8 mouse cellular contexts compared by ENCODE assay signal in the genomic region with DNA sequence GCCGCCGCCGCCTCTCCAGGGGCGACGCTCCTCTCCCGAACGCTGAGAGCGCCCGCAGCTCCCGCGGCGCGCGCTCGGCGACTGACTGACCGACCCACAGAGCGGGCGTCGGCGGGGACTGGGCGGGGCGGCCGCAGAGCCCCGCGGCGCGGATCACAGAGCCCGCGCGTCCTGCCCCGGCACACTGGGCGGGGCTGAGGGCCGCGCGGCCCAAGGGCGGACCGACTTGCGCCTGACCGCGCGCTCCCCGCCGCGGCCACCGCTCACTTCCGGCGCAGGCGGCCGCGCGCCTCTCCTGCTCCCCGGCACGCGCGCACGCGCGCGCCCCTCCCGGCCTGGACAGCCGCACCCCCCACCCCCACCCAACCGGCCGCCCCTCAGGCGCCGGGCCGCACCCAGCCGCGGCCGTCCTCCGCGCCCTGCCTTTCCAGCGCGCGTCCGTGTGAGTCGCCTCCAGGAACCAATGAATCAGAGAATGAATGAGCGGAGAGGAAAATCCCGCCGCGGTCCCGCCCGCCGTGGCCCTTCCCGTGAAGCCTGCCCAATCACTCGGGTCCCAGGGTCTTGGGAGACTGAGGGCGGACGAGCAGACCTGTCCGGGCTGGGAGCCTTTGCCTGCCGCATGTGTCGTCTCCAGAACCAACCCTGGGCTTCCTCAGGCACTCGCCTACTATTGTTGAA. TPM values are rescaled to one million over a fixed set of nuclear protein-coding genes. Genes with fewer than 3 reads are reported as not detected.
DNase-seq lines count a peak whose midpoint lies in the region; ATAC-seq and TF ChIP-seq lines count a peak whose summit lies in the region.

TSS of gene Raph1 (minus strand) at position 474 of the 681 bp plus-strand sequence.

- H3K4me1 ChIP-seq in embryonic facial prominence, embryonic 14.5 days (ENCODE audit: control insufficient read depth, insufficient read depth, low read length), result peaks cover 10% of the 10 kb centered on the region
- H3K4me1 ChIP-seq in heart, embryonic 10.5 days, result peaks cover 20% of the 10 kb centered on the region
- peaks cover 7% of the 10 kb centered on the region for H3K4me1 ChIP-seq in kidney, embryonic 15.5 days
- peaks cover 10% of the 10 kb centered on the region for H3K4me1 ChIP-seq in limb, embryonic 15.5 days
- H3K4me1 ChIP-seq in midbrain, postnatal 0 days (ENCODE audit: insufficient read depth, low read length), result no peaks in the 10 kb centered on the region

- peak; percentile 96 for ATAC-seq in embryonic facial prominence, embryonic 14.5 days (ENCODE audit: low read depth)
- peak; percentile 98 for ATAC-seq in kidney, embryonic 15.5 days (replicated peaks; ENCODE audit: low FRiP score)
- ATAC-seq in limb, embryonic 15.5 days (ENCODE audit: insufficient number of reproducible peaks, low FRiP score, low TSS enrichment, low read depth), result peak; percentile 98
- ATAC-seq in midbrain, postnatal 0 days (ENCODE audit: low FRiP score), result peak; percentile 94

- no peaks in the 10 kb centered on the region for H3K9me3 ChIP-seq in embryonic facial prominence, embryonic 14.5 days (ENCODE audit: control insufficient read depth, low read length)
- H3K9me3 ChIP-seq in heart, embryonic 10.5 days, result no peaks in the 10 kb centered on the region
- H3K9me3 ChIP-seq in kidney, embryonic 15.5 days (replicated peaks), result no peaks in the 10 kb centered on the region
- H3K9me3 ChIP-seq in limb, embryonic 15.5 days, result no peaks in the 10 kb centered on the region
- H3K9me3 ChIP-seq in midbrain, postnatal 0 days (ENCODE audit: low read length), result no peaks in the 10 kb centered on the region

- H3K27ac ChIP-seq in embryonic facial prominence, embryonic 14.5 days (replicated peaks; ENCODE audit: low read depth, low read length), result peak within 1 kb of the TSS; percentile 95
- peak within 1 kb of the TSS; percentile 95 for H3K27ac ChIP-seq in heart, embryonic 10.5 days
- H3K27ac ChIP-seq in kidney, embryonic 15.5 days, result peak within 1 kb of the TSS; percentile 95
- peak within 1 kb of the TSS; percentile 96 for H3K27ac ChIP-seq in limb, embryonic 15.5 days
- H3K27ac ChIP-seq in midbrain, postnatal 0 days (ENCODE audit: low read depth, low read length), result peak within 1 kb of the TSS; percentile 95

- 0 out of 2 replicates have a peak, but pooled peaks cover 6% of the 10 kb centered on the region for H3K36me3 ChIP-seq in embryonic facial prominence, embryonic 14.5 days (ENCODE audit: control insufficient read depth, insufficient read depth, low read length)
- peaks cover 7% of the 10 kb centered on the region; the same call in 1 of the 2 replicates for H3K36me3 ChIP-seq in heart, embryonic 10.5 days
- H3K36me3 ChIP-seq in kidney, embryonic 15.5 days, result peaks cover under 1% of the 10 kb centered on the region
- peaks cover 5% of the 10 kb centered on the region; the same call in 1 of the 2 replicates for H3K36me3 ChIP-seq in limb, embryonic 15.5 days
- H3K36me3 ChIP-seq in midbrain, postnatal 0 days (ENCODE audit: insufficient read depth, low read length), result no peaks in the 10 kb centered on the region

- H3K4me2 ChIP-seq in embryonic facial prominence, embryonic 14.5 days (ENCODE audit: low read depth, low read length), result peak within 1 kb of the TSS; percentile 70
- peak within 1 kb of the TSS; percentile 76 for H3K4me2 ChIP-seq in kidney, embryonic 15.5 days
- peak within 1 kb of the TSS; percentile 71 for H3K4me2 ChIP-seq in limb, embryonic 15.5 days
- peak within 1 kb of the TSS; percentile 68 for H3K4me2 ChIP-seq in midbrain, postnatal 0 days (ENCODE audit: low read depth, low read length, poor library complexity, severe bottlenecking)

- 0% methylated on average over 15 of the region's 92 CpGs for WGBS in embryonic facial prominence, embryonic 14.5 days
- under 1% methylated on average over 91 of the region's 92 CpGs for WGBS in heart, embryonic 10.5 days
- under 1% methylated on average over 77 of the region's 92 CpGs for WGBS in kidney, embryonic 15.5 days
- WGBS in limb, embryonic 15.5 days, result under 1% methylated on average over 57 of the region's 92 CpGs
- 1% methylated on average over 48 of the region's 92 CpGs for WGBS in midbrain, postnatal 0 days

- no peaks in the 10 kb centered on the region for H3K27me3 ChIP-seq in embryonic facial prominence, embryonic 14.5 days (replicated peaks; ENCODE audit: control insufficient read depth, insufficient read depth, low read length)
- H3K27me3 ChIP-seq in heart, embryonic 10.5 days (ENCODE audit: insufficient read depth, poor library complexity, severe bottlenecking), result no peaks in the 10 kb centered on the region
- H3K27me3 ChIP-seq in kidney, embryonic 15.5 days, result no peaks in the 10 kb centered on the region
- no peaks in the 10 kb centered on the region for H3K27me3 ChIP-seq in limb, embryonic 15.5 days
- no peaks in the 10 kb centered on the region for H3K27me3 ChIP-seq in midbrain, postnatal 0 days (ENCODE audit: insufficient read depth, low read length)

- H3K4me3 ChIP-seq in embryonic facial prominence, embryonic 14.5 days (ENCODE audit: low read depth, low read length), result peak within 1 kb of the TSS; percentile 90
- peak within 1 kb of the TSS; percentile 92 for H3K4me3 ChIP-seq in heart, embryonic 10.5 days
- H3K4me3 ChIP-seq in kidney, embryonic 15.5 days (replicated peaks), result peak within 1 kb of the TSS; percentile 90
- peak within 1 kb of the TSS; percentile 99 for H3K4me3 ChIP-seq in limb, embryonic 15.5 days
- H3K4me3 ChIP-seq in midbrain, postnatal 0 days (ENCODE audit: low read depth, low read length), result peak within 1 kb of the TSS; percentile 98

- peak within 1 kb of the TSS; percentile 96 for H3K9ac ChIP-seq in embryonic facial prominence, embryonic 14.5 days (ENCODE audit: low read depth, low read length)
- H3K9ac ChIP-seq in kidney, embryonic 15.5 days, result peak within 1 kb of the TSS; percentile 90
- H3K9ac ChIP-seq in limb, embryonic 15.5 days, result peak within 1 kb of the TSS; percentile 92
- H3K9ac ChIP-seq in midbrain, postnatal 0 days (replicated peaks; ENCODE audit: low read length, poor library complexity, severe bottlenecking), result peak within 1 kb of the TSS; percentile 99

- no peak for TF ChIP-seq CTCF in midbrain, postnatal 0 days (IDR thresholded peaks at IDR 0.05)

- DNase-seq in 3134 (ENCODE audit: extremely low read depth, insufficient read length, low spot score), result peak; percentile 96
- DNase-seq in adrenal gland, postnatal 4 days (ENCODE audit: low spot score in 2 of 2), result peak; percentile 54 to 64
- DNase-seq in embryonic facial prominence, embryonic 14.5 days (ENCODE audit: low spot score), result peak; percentile 95
- DNase-seq in heart, embryonic 10.5 days (ENCODE audit: low spot score), result peak; percentile 92
- peak; percentile 93 for DNase-seq in midbrain, postnatal 0 days (ENCODE audit: low spot score)
- DNase-seq in spleen, postnatal 36 days (ENCODE audit: low spot score in 2 of 2), result peak; percentile 48 to 51

RNA-seq across cellular contexts. Expression of gene Raph1, which starts in this region (rescaled TPM):
- total RNA-seq in adrenal gland, postnatal 4 days (2021), result 10 to 100 TPM; 73.6 to 75.3 TPM
- 35.8 and 44.2 TPM in 2 replicates for polyA plus RNA-seq in embryonic facial prominence, embryonic 14.5 days (2014; fragmentation: Nextera tagmentation; extraction: Ambion mirVana)
- 54.5 and 60.2 TPM in 2 replicates for polyA plus RNA-seq in heart, embryonic 10.5 days (2016; fragmentation: Nextera tagmentation; extraction: Ambion mirVana)
- polyA plus RNA-seq in kidney, embryonic 15.5 days (2015; fragmentation: Nextera tagmentation; extraction: Ambion mirVana), result 35.1 and 36.4 TPM in 2 replicates
- polyA plus RNA-seq in limb, embryonic 15.5 days (2015; fragmentation: Nextera tagmentation; extraction: Ambion mirVana), result 24.6 and 26.6 TPM in 2 replicates
- total RNA-seq in midbrain, postnatal 0 days (2014; rRNA removed), result 40.3 and 48.0 TPM in 2 replicates
- polyA plus RNA-seq in midbrain, postnatal 0 days (2015; fragmentation: Nextera tagmentation; extraction: Ambion mirVana), result 12.9 and 15.6 TPM in 2 replicates

Comparison
In these comparisons a context has a peak if more than half of its experiments do, and no peak if none do; other contexts are left out.
1. Peak in every context shown above with its lines: DNase-seq, ATAC-seq, H3K4me3 ChIP-seq and H3K27ac ChIP-seq.